Comparison of ENCODE assay signal across 9 mouse cellular contexts in the genomic region with DNA sequence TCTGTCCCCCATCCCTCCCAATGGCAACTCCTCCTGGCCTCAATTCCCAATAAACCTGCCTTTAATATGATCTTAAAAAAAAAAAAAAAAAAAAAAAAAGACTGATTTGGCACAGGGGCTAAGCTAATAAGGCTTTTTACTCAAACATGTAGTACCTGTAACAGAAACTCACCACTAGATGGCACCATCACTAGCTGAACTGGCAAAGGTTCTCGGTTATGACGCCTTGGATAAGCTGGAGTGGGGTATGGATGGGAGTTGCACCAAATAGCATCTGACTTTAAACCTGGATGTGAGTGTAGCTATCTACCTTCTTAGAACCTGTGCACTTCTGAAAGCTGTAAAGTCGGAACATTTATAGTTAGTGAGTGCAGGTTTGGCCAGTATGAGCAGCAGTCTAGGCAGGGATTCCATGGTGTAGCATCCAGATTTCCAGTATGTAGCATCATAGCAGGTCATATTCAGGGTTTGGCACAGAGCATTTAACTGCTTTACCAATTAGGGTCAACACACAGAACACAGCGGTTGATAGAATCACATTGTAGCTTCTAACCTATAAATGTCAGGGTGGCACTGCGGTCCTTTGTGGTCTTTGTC. TPM values are rescaled to one million over a fixed set of nuclear protein-coding genes. Genes with fewer than 3 reads are reported as not detected.
A peak's percentile ranks its signal among the peaks of the same experiment; 100 is the strongest.
DNase-seq lines count a peak whose midpoint lies in the region; ATAC-seq and TF ChIP-seq lines count a peak whose summit lies in the region.
"Had no signal": no experiment of that assay in that cellular context is flagged by ENCODE, and none has a peak within 500 bp of the region (broad histone marks: within the 10 kb centered on the region; RNA-seq: fewer than 3 reads in every experiment).

No protein-coding gene starts in this region.

- ATAC-seq in kidney, embryonic 14.5 days (ENCODE audit: low FRiP score, low TSS enrichment): 0 out of 2 replicates have a peak, but pooled peaks have one; percentile 41
- peak; percentile 78 for ATAC-seq in megakaryocyte, adult 5-6 weeks (ENCODE audit: poor library complexity, severe bottlenecking)

- H3K36me3 ChIP-seq in kidney, embryonic 14.5 days (ENCODE audit: control insufficient read depth, insufficient read depth, low read length): peaks cover 60% of the 10 kb centered on the region

- H3K4me2 ChIP-seq in kidney, embryonic 14.5 days (replicated peaks; ENCODE audit: low read depth, low read length): no peak overlapping the region
- H3K4me2 ChIP-seq: limb, embryonic 15.5 days had no signal

- no peaks in the 10 kb centered on the region for H3K4me1 ChIP-seq in kidney, embryonic 14.5 days (ENCODE audit: control insufficient read depth, insufficient read depth, low read length)
- H3K4me1 ChIP-seq: limb, embryonic 15.5 days had no signal

- no peak overlapping the region for H3K9ac ChIP-seq in kidney, embryonic 14.5 days (ENCODE audit: low read depth, low read length)
- H3K9ac ChIP-seq: limb, embryonic 15.5 days had no signal

- no peak for DNase-seq in gastrocnemius, adult 2 months
- DNase-seq in gastrocnemius, postnatal 36 days: no peak
- peak; percentile 63 for DNase-seq in CD4-positive helper T cell, adult 2 months (ENCODE audit: low read depth, low spot score)
- peak; percentile 57 for DNase-seq in c-Kit-positive CD71-positive TER-119-positive erythroid progenitor cells, embryonic 14.5 days (ENCODE audit: low spot score)
- DNase-seq in forelimb bud, embryonic 11.5 days (ENCODE audit: low read depth, low spot score): peak; percentile 76
- peak; percentile 37 for DNase-seq in thymus, postnatal 25 days

- no peak overlapping the region for H3K27ac ChIP-seq in gastrocnemius, adult 2 months
- H3K27ac ChIP-seq in kidney, embryonic 14.5 days (ENCODE audit: low read depth, low read length): no peak overlapping the region
- H3K27ac ChIP-seq: limb, embryonic 15.5 days had no signal

- intact Hi-C loops in gastrocnemius, adult 2 months (cut with DNase I): loop anchor here (5.0 kb wide), 1 partner anchor 757 kb away; no protein-coding TSS in a partner anchor
- intact Hi-C loops in gastrocnemius, postnatal 36 days (cut with DNase I): loop anchor here (10.0 kb wide), 1 partner anchor 760 kb away; no protein-coding TSS in a partner anchor

- TF ChIP-seq CTCF in gastrocnemius, adult 2 months (IDR thresholded peaks at IDR 0.05): peak; percentile 75

- 63% methylated on average over 5 of the region's 5 CpGs for WGBS in kidney, embryonic 14.5 days

- no peaks in the 10 kb centered on the region for H3K27me3 ChIP-seq in kidney, embryonic 14.5 days (ENCODE audit: control insufficient read depth, insufficient read depth, low read length)
- H3K27me3 ChIP-seq: limb, embryonic 15.5 days had no signal

- no peaks in the 10 kb centered on the region for H3K9me3 ChIP-seq in kidney, embryonic 14.5 days (ENCODE audit: control insufficient read depth, low read length)
- H3K9me3 ChIP-seq: limb, embryonic 15.5 days had no signal

- no peak overlapping the region for H3K4me3 ChIP-seq in gastrocnemius, adult 2 months
- no peak overlapping the region for H3K4me3 ChIP-seq in kidney, embryonic 14.5 days (ENCODE audit: low read length)
- H3K4me3 ChIP-seq: limb, embryonic 15.5 days had no signal

RNA-seq across cellular contexts. Expression of a gene that starts 17.1 kb away (rescaled TPM):
- 1 to 10 TPM; 4.9 to 7.1 TPM for total RNA-seq in gastrocnemius, adult 2 months (2021)
- 1 to 10 TPM; 5.1 to 6.3 TPM for total RNA-seq in gastrocnemius, postnatal 36 days (2021)
- polyA plus RNA-seq in kidney, embryonic 14.5 days (2014; fragmentation: Nextera tagmentation; extraction: Ambion mirVana): 11.5 and 18.4 TPM in 2 replicates
- 12.8 and 14.2 TPM in 2 replicates for total RNA-seq in megakaryocyte, adult 5-6 weeks (2015)
- total RNA-seq in megakaryocyte, adult 5-6 weeks (2017): 10.8 and 12.2 TPM in 2 replicates

RNA-seq across cellular contexts. Expression of a gene that starts 27.2 kb away (rescaled TPM):
- 10 to 100 TPM; 31.8 to 55.6 TPM for total RNA-seq in gastrocnemius, adult 2 months (2021)
- total RNA-seq in gastrocnemius, postnatal 36 days (2021): 10 to 100 TPM; 38.5 to 42.1 TPM
- 56.4 and 61.3 TPM in 2 replicates for polyA plus RNA-seq in kidney, embryonic 14.5 days (2014; fragmentation: Nextera tagmentation; extraction: Ambion mirVana)
- 35.0 and 40.7 TPM in 2 replicates for total RNA-seq in megakaryocyte, adult 5-6 weeks (2015)
- 21.1 and 29.5 TPM in 2 replicates for total RNA-seq in megakaryocyte, adult 5-6 weeks (2017)

RNA-seq across cellular contexts. Expression of a gene that starts 27.3 kb away (rescaled TPM):
- total RNA-seq in gastrocnemius, adult 2 months (2021): 10 to 100 TPM; 15.5 to 15.6 TPM
- 10 to 100 TPM; 10.8 to 11.5 TPM for total RNA-seq in gastrocnemius, postnatal 36 days (2021)
- polyA plus RNA-seq in kidney, embryonic 14.5 days (2014; fragmentation: Nextera tagmentation; extraction: Ambion mirVana): 21.4 and 26.3 TPM in 2 replicates
- total RNA-seq in megakaryocyte, adult 5-6 weeks (2015): 20.8 and 26.4 TPM in 2 replicates
- 24.4 and 27.4 TPM in 2 replicates for total RNA-seq in megakaryocyte, adult 5-6 weeks (2017)

Comparison
In these comparisons a context has a peak if more than half of its experiments do, and no peak if none do; other contexts are left out.
1. DNase-seq: peak in CD4-positive helper T cell, adult 2 months (single experiment), c-Kit-positive CD71-positive TER-119-positive erythroid progenitor cells, embryonic 14.5 days (single experiment), forelimb bud, embryonic 11.5 days (single experiment) and thymus, postnatal 25 days (single experiment); none in gastrocnemius, adult 2 months (single experiment) and gastrocnemius, postnatal 36 days (0 of 2).